Mouse (Mus musculus): ENCODE measurements around the gene Gnb1l.

Gnb1l gene

GRCm38 (mm10) chr16:18498558-18498990 lies at the start of gene Gnb1l, which contains the start of gene Rtl10:
Gnb1l (plus strand) TSS chr16:18498713.
Rtl10 (plus strand) TSS chr16:18498901.
- DNase-seq (ENCODE audit: low read depth, low spot score) = peak; percentile 96

GRCm38 (mm10) chr16:18449005-18449404 lies 49.5 kb upstream of the Gnb1l start:
- no peak for DNase-seq (ENCODE audit: low read depth, low spot score)

GRCm38 (mm10) chr16:18451486-18452181 lies 46.9 kb upstream of the Gnb1l start:
- no peak for DNase-seq (ENCODE audit: low read depth, low spot score)

GRCm38 (mm10) chr16:18452361-18452862 lies 46.1 kb upstream of the Gnb1l start:
- no peak for DNase-seq (ENCODE audit: low read depth, low spot score)

GRCm38 (mm10) chr16:18453846-18454245 lies 44.7 kb upstream of the Gnb1l start:
- DNase-seq (ENCODE audit: low read depth, low spot score) = no peak

- DNase-seq (ENCODE audit: low read depth, low spot score) = no peak
Observed at GRCm38 (mm10) chr16:18455407-18455806, 43.1 kb upstream of the Gnb1l start.

GRCm38 (mm10) chr16:18458661-18459060 lies 39.9 kb upstream of the Gnb1l start:
- DNase-seq (ENCODE audit: low read depth, low spot score) = no peak

GRCm38 (mm10) chr16:18459335-18459954 lies 39.1 kb upstream of the Gnb1l start:
- DNase-seq (ENCODE audit: low read depth, low spot score) = no peak

- peak; percentile 92 for DNase-seq (ENCODE audit: low read depth, low spot score)
Observed at GRCm38 (mm10) chr16:18459955-18460370, 38.5 kb upstream of the Gnb1l start.

GRCm38 (mm10) chr16:18460826-18461225 lies 37.7 kb upstream of the Gnb1l start:
- DNase-seq (ENCODE audit: low read depth, low spot score) = no peak

- no peak for DNase-seq (ENCODE audit: low read depth, low spot score)
Observed at GRCm38 (mm10) chr16:18462031-18462430, 36.5 kb upstream of the Gnb1l start.

GRCm38 (mm10) chr16:18462598-18462997 lies 35.9 kb upstream of the Gnb1l start:
- no peak for DNase-seq (ENCODE audit: low read depth, low spot score)

GRCm38 (mm10) chr16:18464271-18464670 lies 34.2 kb upstream of the Gnb1l start:
- no peak for DNase-seq (ENCODE audit: low read depth, low spot score)

GRCm38 (mm10) chr16:18470829-18471228 lies 27.7 kb upstream of the Gnb1l start:
- DNase-seq (ENCODE audit: low read depth, low spot score) = peak; percentile 37

GRCm38 (mm10) chr16:18471381-18471955 lies 27.0 kb upstream of the Gnb1l start:
- peak; percentile 79 for DNase-seq (ENCODE audit: low read depth, low spot score)

- DNase-seq (ENCODE audit: low read depth, low spot score) = no peak
Observed at GRCm38 (mm10) chr16:18471976-18472375, 26.5 kb upstream of the Gnb1l start.

GRCm38 (mm10) chr16:18472416-18472815 lies 26.1 kb upstream of the Gnb1l start:
- DNase-seq (ENCODE audit: low read depth, low spot score) = peak; percentile 35

GRCm38 (mm10) chr16:18472976-18473375 lies 25.5 kb upstream of the Gnb1l start:
- DNase-seq (ENCODE audit: low read depth, low spot score) = peak; percentile 46

GRCm38 (mm10) chr16:18474021-18474420 lies 24.5 kb upstream of the Gnb1l start:
- no peak for DNase-seq (ENCODE audit: low read depth, low spot score)

- no peak for DNase-seq (ENCODE audit: low read depth, low spot score)
Observed at GRCm38 (mm10) chr16:18477996-18478395, 20.5 kb upstream of the Gnb1l start.

GRCm38 (mm10) chr16:18479667-18480066 lies 18.8 kb upstream of the Gnb1l start:
- DNase-seq (ENCODE audit: low read depth, low spot score) = peak; percentile 66

- no peak for DNase-seq (ENCODE audit: low read depth, low spot score)
Observed at GRCm38 (mm10) chr16:18480933-18481485, 17.5 kb upstream of the Gnb1l start.

All from R1 (cell line).